Mouse (Mus musculus) mouse trophoblast stem cell (cell line): Measurements from ENCODE around the gene Fcrl1.
"Not testable (repeated sequence)": the region's sequence is repeated elsewhere in the genome, so short reads cannot be mapped to it uniquely, and the experiment has no call there.

Experiments used
- in situ Hi-C, 2 experiments: fragments of 300-500 bp; cut with MseI, MboI; formaldehyde crosslinking; loops; 2 replicates in 1 of 2; 3 replicates in 1 of 2; pipeline ENCODE4 v1.15.1; 2025

Fcrl1 gene

GRCm38 (mm10) chr3:87376195-87377165 is at the start of gene Fcrl1:
Gene Fcrl1 (plus strand): TSS chr3:87376387.
- in situ Hi-C loops, result no loop called here

DNA sequence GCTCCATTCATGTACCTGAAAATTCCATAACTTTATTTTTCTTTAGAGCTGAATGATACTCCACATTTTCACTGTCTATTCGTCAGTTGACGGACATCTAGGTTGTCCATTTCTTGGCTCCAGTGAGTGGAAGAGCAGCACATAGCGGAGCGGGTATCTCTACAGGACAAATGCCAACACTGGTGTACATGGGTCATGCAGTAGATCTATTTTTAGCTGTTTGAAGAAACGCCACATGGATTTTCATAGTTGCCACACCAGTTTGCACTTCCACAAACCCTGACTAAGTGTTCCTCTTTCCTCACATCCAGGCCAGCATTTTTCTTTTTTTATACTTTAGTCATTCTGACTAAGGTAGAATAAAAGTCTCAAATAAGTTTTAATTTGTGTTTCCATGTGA is 38.3 kb upstream of the Fcrl1 start:
- in situ Hi-C loops, result no loop called here

DNA sequence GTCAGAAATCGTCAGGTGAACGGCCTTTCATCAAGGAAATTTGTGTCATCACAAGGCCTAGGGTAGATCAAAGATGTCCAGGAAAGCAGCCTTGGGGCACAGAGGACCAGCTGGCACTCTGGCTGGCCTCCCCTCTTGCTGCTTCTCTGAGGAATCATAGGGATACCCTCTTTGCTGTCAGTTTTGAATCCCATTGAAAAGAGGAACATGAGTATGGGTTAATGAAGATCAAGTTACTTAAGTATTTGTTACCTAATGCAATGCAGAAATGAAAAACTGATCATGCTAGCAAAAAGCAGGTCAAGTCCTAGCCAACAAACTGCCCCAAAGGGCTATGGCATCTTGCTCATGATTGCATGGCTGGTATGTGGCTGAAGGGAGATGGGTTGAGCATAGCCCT is 25.2 kb upstream of the Fcrl1 start:
- in situ Hi-C loops, result not testable (repeated sequence)

- in situ Hi-C loops, result no loop called here
These were observed 18.6 kb upstream of the Fcrl1 start, which contains the start of gene Cd5l for GRCm38 (mm10) chr3:87357581-87357980. Gene Cd5l (plus strand): TSS chr3:87357881.

- in situ Hi-C loops, result no loop called here
These were observed 17.0 kb upstream of the Fcrl1 start for GRCm38 (mm10) chr3:87359215-87359614.

- in situ Hi-C loops, result no loop called here
These were observed 15.7 kb upstream of the Fcrl1 start for GRCm38 (mm10) chr3:87360466-87360865.

GRCm38 (mm10) chr3:87365691-87366090 is 10.5 kb upstream of the Fcrl1 start:
- in situ Hi-C loops, result no loop called here

DNA sequence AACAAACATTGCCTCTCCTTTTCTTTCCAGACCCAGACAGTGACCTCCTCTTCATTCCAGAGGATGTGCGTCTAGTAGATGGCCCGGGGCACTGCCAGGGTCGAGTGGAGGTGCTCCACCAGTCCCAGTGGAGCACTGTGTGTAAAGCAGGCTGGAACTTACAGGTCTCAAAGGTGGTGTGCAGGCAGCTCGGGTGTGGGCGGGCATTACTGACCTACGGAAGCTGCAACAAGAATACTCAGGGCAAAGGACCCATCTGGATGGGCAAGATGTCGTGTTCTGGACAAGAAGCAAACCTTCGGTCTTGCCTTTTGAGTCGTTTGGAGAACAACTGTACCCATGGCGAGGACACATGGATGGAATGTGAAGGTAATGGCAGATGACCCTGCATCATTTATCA is 8.7 kb upstream of the Fcrl1 start:
- in situ Hi-C loops, result no loop called here

DNA sequence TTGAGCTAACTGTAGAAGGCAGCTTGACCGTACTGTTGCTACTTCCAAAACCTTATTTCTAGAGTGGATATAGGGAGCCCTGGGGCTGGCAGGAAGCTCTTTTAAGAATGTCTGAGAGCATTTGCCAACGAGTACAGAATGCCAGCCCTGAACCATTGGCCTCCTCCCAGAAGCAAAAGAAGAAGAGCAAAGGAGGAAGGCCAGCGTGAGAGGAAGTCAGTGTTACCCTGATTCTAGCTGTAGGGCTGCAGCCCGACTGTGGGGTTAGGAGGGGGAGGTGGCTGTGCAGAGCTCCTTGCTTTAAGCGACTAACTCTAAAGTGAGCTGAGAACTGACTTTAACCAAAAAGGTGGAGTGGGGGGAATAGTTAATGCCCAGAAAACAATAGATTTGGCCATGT is 7.0 kb upstream of the Fcrl1 start:
- in situ Hi-C loops, result no loop called here

DNA sequence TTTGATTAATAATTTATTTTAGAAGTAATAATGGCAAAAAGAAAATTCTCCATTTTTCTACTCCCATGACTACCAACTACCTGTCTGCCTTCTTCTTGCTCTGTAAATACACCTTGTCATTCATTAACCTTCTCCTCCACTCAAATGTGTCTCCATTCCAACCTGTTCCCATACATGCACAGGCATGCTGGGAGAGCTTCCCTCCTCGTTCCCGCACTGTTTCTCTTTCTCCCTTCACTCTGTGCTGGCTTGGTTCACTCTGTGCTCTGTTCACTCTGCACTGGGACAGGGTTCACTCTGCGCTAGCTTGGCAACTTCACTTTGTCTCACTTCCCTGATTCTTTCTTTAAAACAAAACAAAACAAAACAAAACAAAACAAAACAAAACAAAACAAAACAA is 1.0 kb downstream of the Fcrl1 start:
- in situ Hi-C loops, result no loop called here

DNA sequence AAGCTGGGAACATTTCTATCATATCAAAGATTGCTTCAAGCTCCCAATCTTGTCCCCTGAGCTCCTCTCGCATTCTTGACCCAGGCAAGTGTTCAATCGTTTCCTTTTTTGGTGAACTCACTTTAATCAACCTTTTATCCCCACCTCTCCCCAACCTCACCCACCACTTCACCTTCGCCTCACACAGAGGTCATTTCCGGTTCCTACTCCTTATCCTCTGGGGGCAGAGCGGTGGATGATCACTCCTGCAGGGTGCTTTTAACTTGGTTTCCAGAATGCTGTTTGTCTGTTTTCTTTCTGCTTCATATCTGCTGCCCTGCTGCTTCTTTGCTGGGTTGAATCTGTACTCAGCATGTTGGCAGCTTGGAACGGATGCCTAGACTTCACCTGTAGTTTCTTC is 1.5 kb downstream of the Fcrl1 start:
- in situ Hi-C loops, result no loop called here

GRCm38 (mm10) chr3:87379641-87380315 is 3.6 kb downstream of the Fcrl1 start:
- in situ Hi-C loops, result not testable (repeated sequence)

- in situ Hi-C loops, result no loop called here
These were observed 5.9 kb downstream of the Fcrl1 start for GRCm38 (mm10) chr3:87381806-87382712.

DNA sequence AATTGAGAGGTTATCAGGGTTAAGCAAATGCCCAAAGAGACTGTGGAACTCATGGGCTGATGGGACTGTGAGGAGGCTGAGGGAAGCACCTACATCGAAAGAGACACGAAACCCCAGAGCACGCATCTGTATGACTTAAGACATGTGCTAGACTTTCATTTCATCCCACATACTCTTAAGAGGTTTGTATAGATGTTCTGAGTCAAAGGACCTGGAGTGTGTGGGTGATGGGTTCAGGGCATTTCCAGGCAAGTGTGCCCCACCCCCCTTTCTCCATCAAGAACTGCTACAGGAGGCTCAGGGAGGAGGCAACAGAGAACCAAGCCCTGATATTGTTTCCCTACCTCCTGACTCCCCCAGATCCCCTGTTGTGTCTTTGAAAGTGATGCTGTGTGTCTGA is 7.1 kb downstream of the Fcrl1 start:
- in situ Hi-C loops, result no loop called here

DNA sequence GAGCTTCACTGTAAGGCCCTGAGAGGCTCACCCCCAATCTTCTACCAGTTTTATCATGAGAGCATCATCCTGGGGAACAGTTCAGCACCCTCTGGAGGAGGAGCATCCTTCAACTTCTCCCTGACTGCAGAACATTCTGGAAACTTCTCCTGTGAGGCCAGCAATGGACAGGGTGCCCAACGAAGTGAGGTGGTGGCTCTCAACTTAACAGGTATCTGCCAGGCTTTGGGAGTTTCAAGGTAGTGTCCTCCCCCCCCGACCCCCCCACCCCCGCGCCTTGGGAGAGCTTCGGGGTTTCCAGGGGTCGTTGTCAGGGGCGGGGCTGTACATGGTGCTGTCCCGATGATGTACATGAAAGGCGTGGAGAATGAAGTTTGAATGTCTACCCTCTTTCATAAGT is 8.9 kb downstream of the Fcrl1 start:
- in situ Hi-C loops, result no loop called here

- in situ Hi-C loops, result no loop called here
These were observed 14.7 kb downstream of the Fcrl1 start for GRCm38 (mm10) chr3:87390935-87391334.

GRCm38 (mm10) chr3:87398809-87399208 is 22.6 kb downstream of the Fcrl1 start:
- in situ Hi-C loops, result no loop called here

GRCm38 (mm10) chr3:87399906-87400305 is 23.7 kb downstream of the Fcrl1 start:
- in situ Hi-C loops, result loop anchor here in 1 of 2 experiments (10.0 kb wide), 1 partner anchor 145 kb away; no protein-coding TSS in a partner anchor

DNA sequence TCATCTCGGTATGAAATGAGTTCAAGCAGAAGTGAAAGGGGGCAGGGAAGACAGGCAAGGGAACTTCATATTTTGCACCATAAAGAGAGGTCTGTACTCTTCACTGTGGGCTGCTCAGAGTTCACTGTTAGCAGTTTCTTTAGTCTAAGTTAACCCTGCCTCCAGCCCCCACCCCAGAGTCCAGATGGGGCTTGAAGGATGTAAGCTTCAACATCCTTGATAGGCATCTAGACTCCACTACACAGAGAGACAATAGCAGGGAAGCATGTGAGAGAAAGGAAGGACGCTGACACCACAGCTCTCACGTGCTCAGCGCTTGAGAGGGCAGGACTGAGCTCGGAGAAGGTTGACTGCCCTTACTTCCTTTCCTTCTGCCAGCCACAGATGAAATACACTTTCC is 25.1 kb downstream of the Fcrl1 start:
- in situ Hi-C loops, result loop anchor here in 1 of 2 experiments (10.0 kb wide), 1 partner anchor 147 kb away; no protein-coding TSS in a partner anchor

- in situ Hi-C loops, result loop anchor here in 1 of 2 experiments (10.0 kb wide), 1 partner anchor 153 kb away; no protein-coding TSS in a partner anchor
These were observed 32.0 kb downstream of the Fcrl1 start for GRCm38 (mm10) chr3:87408171-87408570.

DNA sequence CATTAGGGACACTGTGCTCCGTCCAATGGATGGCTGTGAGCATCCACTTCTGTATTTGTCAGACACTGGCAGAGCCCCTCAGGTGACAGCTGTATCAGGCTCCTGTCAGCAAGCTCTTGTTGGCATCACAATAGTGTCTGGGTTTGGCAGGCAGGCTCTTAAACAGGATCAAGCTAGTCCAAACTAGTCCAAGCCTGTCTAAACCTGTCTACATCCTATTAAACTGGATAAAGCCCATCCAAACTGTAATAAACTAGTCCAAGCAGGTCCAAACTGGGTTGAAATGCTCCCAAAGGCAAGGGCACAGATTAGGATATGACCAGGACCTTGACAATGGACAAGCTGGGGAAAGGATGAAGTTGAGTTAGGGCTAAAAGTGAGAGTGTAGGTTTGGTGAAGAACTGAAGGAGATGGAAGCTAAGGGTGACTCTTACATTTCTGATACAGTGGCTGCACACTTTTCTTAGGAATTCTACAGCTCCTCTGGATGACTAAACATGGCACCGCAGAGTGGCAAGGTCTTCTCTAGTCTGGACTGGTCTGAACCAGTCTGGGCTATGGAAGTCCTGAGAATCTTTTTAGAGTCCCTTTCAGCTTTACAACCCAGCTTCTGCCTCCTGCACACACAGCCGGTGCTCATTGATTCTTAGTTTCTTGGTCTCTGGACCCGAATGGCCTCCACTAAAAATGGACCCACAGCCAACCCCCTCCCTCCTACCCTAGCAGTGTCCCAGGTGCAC is 33.2 kb downstream of the Fcrl1 start:
- in situ Hi-C loops, result loop anchor here in 1 of 2 experiments (10.0 kb wide), 1 partner anchor 155 kb away; no protein-coding TSS in a partner anchor
